Mouse (Mus musculus) MEL (cell line): Measurements from ENCODE around the gene Cracr2a.

Source experiments
- BHLHE40 ChIP-seq: IDR thresholded peaks from 2 replicates; pipeline ENCODE4 v1.6.1; 2012; ENCODE audit warnings: low read depth, mild to moderate bottlenecking, inconsistent platforms, low read length, improper control_type of control experiment, borderline replicate concordance
- CHD2 ChIP-seq: IDR thresholded peaks from 2 replicates; pipeline ENCODE4 v1.6.1; 2011; ENCODE audit warnings: low read length, improper control_type of control experiment
- ETS1 ChIP-seq: IDR thresholded peaks from 2 replicates; pipeline ENCODE4 v1.6.1; 2012; ENCODE audit warnings: low read depth, mild to moderate bottlenecking, inconsistent platforms, low read length, improper control_type of control experiment, moderate library complexity
- MAX ChIP-seq: IDR thresholded peaks from 2 replicates; pipeline ENCODE4 v1.6.1; 2011; ENCODE audit warnings: low read length, improper control_type of control experiment
- MXI1 ChIP-seq: IDR thresholded peaks from 2 replicates; pipeline ENCODE4 v1.6.1; 2011; ENCODE audit warnings: mild to moderate bottlenecking, low read depth, low read length, improper control_type of control experiment
- NELFE ChIP-seq: IDR thresholded peaks from 2 replicates; pipeline ENCODE4 v1.6.1; 2011; ENCODE audit warnings: low read depth, low read length, improper control_type of control experiment
- POLR2A ChIP-seq, 2 experiments: IDR thresholded peaks; 2 replicates each; pipeline ENCODE4 v1.6.1; 2011 to 2012; ENCODE audit warnings: low read length in 2 of 2, mild to moderate bottlenecking in 2 of 2, control low read depth in 1 of 2, improper control_type of control experiment in 1 of 2, low read depth in 1 of 2, moderate library complexity in 1 of 2; ENCODE audit not compliant: control insufficient read depth in 1 of 2, insufficient read depth in 1 of 2, poor library complexity in 1 of 2
- TCF12 ChIP-seq: IDR thresholded peaks from 2 replicates; pipeline ENCODE4 v1.6.1; 2014; ENCODE audit warnings: low read depth, mild to moderate bottlenecking, inconsistent platforms, low read length, improper control_type of control experiment, moderate library complexity
- UBTF ChIP-seq: IDR thresholded peaks from 2 replicates; pipeline ENCODE4 v1.6.1; 2012; ENCODE audit warnings: low read depth, mild to moderate bottlenecking, inconsistent platforms, low read length, improper control_type of control experiment, moderate library complexity, borderline replicate concordance; ENCODE audit not compliant: insufficient read depth
- USF1 ChIP-seq: IDR thresholded peaks from 2 replicates; pipeline ENCODE4 v1.6.1; 2014; ENCODE audit warnings: low read depth, mild to moderate bottlenecking, inconsistent platforms, low read length, improper control_type of control experiment, moderate library complexity
- USF2 ChIP-seq, 2 experiments: IDR thresholded peaks; 2 replicates each; pipeline ENCODE4 v1.6.1; 2011 to 2012; ENCODE audit warnings: improper control_type of control experiment in 2 of 2, low read length in 2 of 2, borderline replicate concordance in 1 of 2, inconsistent platforms in 1 of 2, low read depth in 1 of 2, mild to moderate bottlenecking in 1 of 2; ENCODE audit not compliant: insufficient read depth in 1 of 2
- ZC3H11A ChIP-seq: IDR thresholded peaks from 2 replicates; pipeline ENCODE4 v1.6.1; 2012; ENCODE audit warnings: low read depth, mild to moderate bottlenecking, inconsistent platforms, low read length, improper control_type of control experiment

DNA sequence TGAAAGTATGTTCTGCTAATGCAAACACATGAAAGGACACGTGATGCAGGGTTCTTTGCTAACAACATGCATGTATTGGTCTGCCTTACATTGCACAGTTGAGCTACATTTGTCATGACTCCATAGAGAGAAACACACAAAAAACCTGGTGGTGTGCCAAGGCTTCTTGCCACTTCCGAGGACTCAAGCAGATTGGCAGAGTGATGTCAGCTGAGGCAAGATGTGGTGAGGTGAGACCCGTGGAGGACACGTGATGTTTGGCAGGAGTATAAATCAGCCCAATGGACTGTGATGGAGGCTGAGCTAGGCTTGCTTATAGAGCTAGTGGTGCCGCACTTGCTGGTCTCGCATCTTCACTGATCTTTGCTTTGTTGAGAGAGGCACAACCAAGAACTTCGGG is 32.5 kb upstream of the Cracr2a start:
- TF ChIP-seq ZC3H11A = no peak
- no peak for TF ChIP-seq MAX
- TF ChIP-seq TCF12 = no peak
- no peak for TF ChIP-seq NELFE
- no peak for TF ChIP-seq POLR2A (IDR thresholded peaks at IDR 0.05; ENCODE audit: control insufficient read depth in 1 of 2, insufficient read depth in 1 of 2, low read depth in 1 of 2, low read length in 2 of 2, poor library complexity in 1 of 2)
- TF ChIP-seq USF2 (IDR thresholded peaks at IDR 0.05; ENCODE audit: borderline replicate concordance in 1 of 2, insufficient read depth in 1 of 2, low read depth in 1 of 2, low read length in 2 of 2) = no peak
- TF ChIP-seq MXI1 = no peak
- TF ChIP-seq USF1 = peak; percentile 56
- no peak for TF ChIP-seq UBTF
- TF ChIP-seq CHD2 = no peak
- no peak for TF ChIP-seq ETS1
- no peak for TF ChIP-seq BHLHE40
